Mouse (Mus musculus) olfactory bulb, adult 2 months (tissue): ENCODE results near the gene Tppp3. TPM values are rescaled to one million over a fixed set of nuclear protein-coding genes. Genes with fewer than 3 reads are reported as not detected.

Source experiments
- H3K27ac ChIP-seq: fragments of 200-500 bp; 2 replicates; pipeline ENCODE4 v1.5.1; 2012; ENCODE audit warnings: low read depth, low read length; ENCODE audit not compliant: insufficient read depth
- H3K4me1 ChIP-seq: fragments of 200-500 bp; 2 replicates; pipeline ENCODE4 v1.6.1; 2012; ENCODE audit warnings: low read length; ENCODE audit not compliant: control insufficient read depth, insufficient read depth
- H3K4me3 ChIP-seq: fragments of 200-500 bp; 2 replicates; pipeline ENCODE4 v1.5.1; 2012; ENCODE audit warnings: mild to moderate bottlenecking, low read depth, low read length, moderate library complexity; ENCODE audit not compliant: insufficient read depth
- CTCF ChIP-seq: fragments of 200-500 bp; IDR thresholded peaks from 2 replicates; pipeline ENCODE4 v1.5.1; 2012; ENCODE audit warnings: low read depth, mild to moderate bottlenecking, low read length, moderate library complexity; ENCODE audit not compliant: insufficient read depth
- POLR2A ChIP-seq: fragments of 200-500 bp; IDR thresholded peaks from 2 replicates; pipeline ENCODE4 v1.6.1; 2012; ENCODE audit warnings: mild to moderate bottlenecking, low read depth, low read length, moderate library complexity; ENCODE audit not compliant: insufficient read depth
- WGBS: fragments of 180-500 bp; shearing (Covaris S2); methylation state at CpG from one replicate; pipeline ENCODE4 v1.1.7; 2018; 5-methylcytosine and 5-hydroxymethylcytosine counted together
- polyA plus RNA-seq: library from polyadenylated mRNA; stranded (reverse); fragments of >200 nt; gene quantifications from 2 replicates; pipeline ENCODE4 v1.2.4, GENCODE M21; 2012; ENCODE audit warnings: low replicate concordance; ENCODE audit not compliant: missing spikeins, insufficient read depth, insufficient read length

The Tppp3 gene
- polyA plus RNA-seq, 1 experiment: not detected

DNA sequence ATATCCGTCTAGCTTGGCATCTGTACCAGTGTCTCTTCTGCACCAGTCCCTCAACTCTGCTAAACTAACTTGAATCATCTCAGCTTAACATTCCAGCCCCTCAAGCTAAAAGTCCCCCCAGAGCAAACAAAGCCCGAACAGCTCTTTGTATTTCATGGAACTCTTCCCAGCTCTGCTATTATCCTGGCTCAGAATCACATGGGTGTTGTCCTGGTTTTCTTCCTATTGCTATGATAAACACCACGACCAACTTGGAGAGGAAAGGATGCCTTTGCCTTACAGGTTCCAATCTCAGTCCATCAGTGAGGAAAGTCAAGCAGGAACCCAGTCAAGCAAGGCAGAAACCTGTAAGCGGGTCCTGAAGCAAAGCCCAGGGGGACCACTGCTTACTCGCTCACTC is 37.8 kb downstream of the Tppp3 start:
- H3K27ac ChIP-seq: no peak overlapping the region
- WGBS: 53% methylated on average over 5 of the region's 5 CpGs
- TF ChIP-seq POLR2A (no peak), CTCF (no peak)

DNA sequence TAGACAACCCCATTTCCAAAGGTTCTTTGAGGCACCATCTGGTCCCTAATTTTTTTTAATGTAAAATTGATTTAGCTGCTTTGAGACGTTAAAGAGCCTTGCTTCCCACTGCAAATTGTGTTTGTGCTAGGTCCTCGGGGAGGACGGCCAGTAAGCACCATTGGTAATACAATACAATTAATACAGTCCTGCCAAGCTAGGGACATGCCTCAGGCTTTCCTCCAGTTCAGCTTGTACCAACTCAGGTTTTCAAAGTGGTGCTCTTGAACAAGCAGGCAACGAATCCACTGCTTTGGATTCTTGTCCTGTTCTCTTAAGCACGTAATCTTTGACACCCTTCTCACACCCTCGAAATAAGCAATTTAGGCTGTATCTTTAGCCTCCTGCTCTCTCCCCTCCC is 38.3 kb downstream of the Tppp3 start:
- Histone ChIP-seq H3K27ac (no peak overlapping the region), H3K4me3 (no peak overlapping the region), H3K4me1 (0 out of 2 replicates have a peak, but pooled peaks cover 3% of the 10 kb centered on the region)
- TF ChIP-seq POLR2A (no peak), CTCF (no peak)
- WGBS: 48% methylated on average over 6 of the region's 6 CpGs

More for the DNA sequence above, 37.8 kb downstream of the Tppp3 start:
- Histone ChIP-seq H3K4me3 (no peak overlapping the region), H3K4me1 (0 out of 2 replicates have a peak, but pooled peaks cover 3% of the 10 kb centered on the region)

DNA sequence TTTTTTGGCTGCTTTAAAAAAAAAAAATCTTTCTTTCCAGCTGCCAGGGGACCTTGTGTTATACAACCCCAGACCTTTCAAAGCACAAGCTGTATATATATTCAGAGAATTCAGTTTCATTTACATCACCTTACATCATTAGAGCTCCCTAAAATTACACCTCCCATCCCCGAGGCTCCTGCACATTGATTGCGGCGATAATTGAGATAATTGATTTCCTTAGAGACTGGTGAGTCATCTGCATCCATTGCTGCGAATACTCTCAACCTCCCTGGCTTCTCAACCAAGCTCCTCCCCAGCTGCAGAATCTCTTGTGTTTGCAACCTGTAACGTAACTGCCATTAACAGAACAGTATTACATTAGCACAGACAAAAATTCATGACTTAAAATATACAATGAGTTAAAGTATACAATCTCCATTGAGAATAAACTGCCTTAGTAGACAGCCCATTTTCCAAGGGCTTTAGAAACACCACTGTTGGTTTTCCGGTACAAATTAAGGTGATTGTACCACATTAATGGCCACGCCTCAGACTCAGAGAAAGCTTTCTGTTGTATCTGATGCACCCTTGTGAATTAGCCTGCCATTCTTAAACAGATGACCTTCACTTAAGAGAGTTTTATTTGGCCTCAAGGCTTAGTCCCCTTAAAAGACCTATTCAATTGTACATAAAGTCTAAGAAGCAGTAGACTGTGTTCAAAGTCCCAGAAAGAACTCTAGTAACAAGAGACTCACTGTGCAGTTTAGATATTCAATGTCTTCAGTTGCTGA is 39.4 kb downstream of the Tppp3 start:
- no peak overlapping the region for H3K27ac ChIP-seq
- 0 out of 2 replicates have a peak, but pooled peaks cover 3% of the 10 kb centered on the region for H3K4me1 ChIP-seq
- 44% methylated on average over 7 of the region's 7 CpGs for WGBS
- TF ChIP-seq CTCF (no peak), POLR2A (no peak)
- no peak overlapping the region for H3K4me3 ChIP-seq

DNA sequence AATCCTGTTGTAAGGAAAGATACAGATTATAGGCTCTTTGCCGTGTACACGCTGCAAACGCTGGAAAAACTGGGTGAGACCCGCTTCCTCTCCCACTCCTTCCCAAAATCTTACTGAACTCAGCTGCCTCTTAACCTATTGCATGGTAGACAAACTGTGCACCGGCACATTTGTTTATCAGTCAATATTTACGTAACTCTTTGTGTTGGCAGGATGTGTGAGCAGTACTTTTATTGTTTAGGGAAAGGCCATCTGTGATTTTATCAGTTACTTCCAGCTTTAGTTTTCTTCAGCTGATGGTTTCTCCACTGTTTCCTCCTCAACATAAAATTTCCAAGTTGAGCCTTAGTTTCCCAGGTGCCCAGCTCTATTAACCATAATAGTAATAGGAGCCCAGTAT is 44.4 kb downstream of the Tppp3 start:
- no peak overlapping the region for H3K27ac ChIP-seq
- H3K4me3 ChIP-seq: no peak overlapping the region
- WGBS: 82% methylated on average over 6 of the region's 6 CpGs
- no peak for TF ChIP-seq CTCF
- TF ChIP-seq POLR2A: no peak
- no peaks in the 10 kb centered on the region for H3K4me1 ChIP-seq

- Histone ChIP-seq H3K4me1 (no peaks in the 10 kb centered on the region), H3K4me3 (no peak overlapping the region), H3K27ac (no peak overlapping the region)
- WGBS: 94% methylated on average over 1 of the region's 1 CpGs
- TF ChIP-seq POLR2A: no peak
- no peak for TF ChIP-seq CTCF
Measured at GRCm38 (mm10) chr8:105422006-105422405, 49.3 kb downstream of the Tppp3 start.

DNA sequence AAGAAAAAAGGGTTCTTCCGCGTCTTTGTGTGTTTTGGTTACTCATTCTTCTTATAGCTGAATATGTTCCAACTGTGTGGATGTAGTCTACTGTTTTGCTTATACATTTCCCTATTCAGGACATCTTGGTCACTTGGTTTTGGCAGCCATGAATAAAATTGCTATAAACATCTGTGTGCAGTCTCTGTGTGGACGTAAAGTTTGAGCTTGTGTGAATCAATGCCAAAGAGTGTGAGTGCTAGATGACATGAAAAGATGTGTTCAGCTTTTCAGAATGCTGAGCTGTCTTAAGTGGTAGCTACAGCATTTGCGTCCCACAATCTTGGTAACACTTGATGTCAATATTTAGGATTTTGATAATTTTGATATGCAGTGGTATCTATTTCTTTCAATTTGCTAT is 51.5 kb downstream of the Tppp3 start:
- no peak overlapping the region for H3K4me3 ChIP-seq

DNA sequence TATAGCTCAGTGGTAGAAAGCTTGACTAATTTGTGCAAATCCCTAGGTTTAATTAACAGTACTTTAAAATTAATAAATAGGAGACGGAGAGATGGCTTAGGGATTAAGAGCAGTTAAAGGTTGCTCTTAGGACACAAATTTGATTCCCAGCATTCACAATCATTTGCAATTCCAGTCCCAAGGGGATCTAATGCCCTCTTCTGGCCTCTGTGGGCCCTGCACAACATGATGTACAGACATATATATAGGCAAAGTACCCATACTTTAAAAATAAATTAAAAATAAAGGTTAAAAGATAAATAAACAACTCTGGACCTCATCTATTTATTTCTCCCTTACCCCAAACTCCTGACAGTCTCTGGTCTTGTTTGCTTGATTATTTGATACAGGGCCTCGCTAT is 52.3 kb downstream of the Tppp3 start:
- no peaks in the 10 kb centered on the region for H3K4me1 ChIP-seq
- H3K4me3 ChIP-seq: no peak overlapping the region
- no peak overlapping the region for H3K27ac ChIP-seq
- 92% methylated on average over 2 of the region's 2 CpGs for WGBS
- TF ChIP-seq POLR2A: no peak
- no peak for TF ChIP-seq CTCF

More for the DNA sequence above, 51.5 kb downstream of the Tppp3 start:
- WGBS: 96% methylated on average over 4 of the region's 4 CpGs
- Histone ChIP-seq H3K27ac (no peak overlapping the region), H3K4me1 (no peaks in the 10 kb centered on the region)
- TF ChIP-seq POLR2A: no peak
- TF ChIP-seq CTCF: no peak

Other genes with a start within 250 kb of the Tppp3 start
- gene D230025D16Rik, start 246.4 kb downstream of the Tppp3 start, polyA plus RNA-seq: not detected in 2 replicates
- not detected in 2 replicates for gene B3gnt9, start 216.4 kb downstream of the Tppp3 start, polyA plus RNA-seq
- not detected in 2 replicates for gene Tradd, start 206.9 kb downstream of the Tppp3 start, polyA plus RNA-seq
- gene Fbxl8, start 206.9 kb downstream of the Tppp3 start, polyA plus RNA-seq: not detected in 2 replicates
- not detected in 2 replicates for gene Hsf4, start 201.7 kb downstream of the Tppp3 start, polyA plus RNA-seq
- not detected in 2 replicates for gene Nol3, start 195.4 kb downstream of the Tppp3 start, polyA plus RNA-seq
- gene 4931428F04Rik, start 181.7 kb downstream of the Tppp3 start, polyA plus RNA-seq: not detected in 2 replicates
- not detected in 2 replicates for gene Exoc3l, start 175.4 kb downstream of the Tppp3 start, polyA plus RNA-seq
- gene E2f4, start 173.9 kb downstream of the Tppp3 start, polyA plus RNA-seq: not detected in 2 replicates
- gene Elmo3, start 165.9 kb downstream of the Tppp3 start, polyA plus RNA-seq: not detected in 2 replicates
- not detected in 2 replicates for gene Lrrc29, start 145.2 kb downstream of the Tppp3 start, polyA plus RNA-seq
- not detected in 2 replicates for gene Tmem208, start 145.2 kb downstream of the Tppp3 start, polyA plus RNA-seq
- gene Fhod1, start 123.6 kb downstream of the Tppp3 start, polyA plus RNA-seq: not detected in 2 replicates
- gene Slc9a5, start 122.7 kb downstream of the Tppp3 start, polyA plus RNA-seq: not detected in 2 replicates
- gene Plekhg4, start 98.3 kb downstream of the Tppp3 start, polyA plus RNA-seq: not detected in 2 replicates
- not detected in 2 replicates for gene Kctd19, start 58.0 kb downstream of the Tppp3 start, polyA plus RNA-seq
- not detected in 2 replicates for gene Lrrc36, start 58.0 kb downstream of the Tppp3 start, polyA plus RNA-seq
- gene Zdhhc1, start 25.4 kb upstream of the Tppp3 start, polyA plus RNA-seq: not detected in 2 replicates
- gene Hsd11b2, start 47.2 kb upstream of the Tppp3 start, polyA plus RNA-seq: not detected in 2 replicates
- not detected in 2 replicates for gene Atp6v0d1, start 94.5 kb upstream of the Tppp3 start, polyA plus RNA-seq
- gene Ripor1, start 133.7 kb upstream of the Tppp3 start, polyA plus RNA-seq: not detected in 2 replicates
- 898 TPM in 1 of 2 replicates, not detected in the other for gene Ctcf, start 165.0 kb upstream of the Tppp3 start, polyA plus RNA-seq
- gene Agrp, start 165.9 kb upstream of the Tppp3 start, polyA plus RNA-seq: not detected in 2 replicates
- 218 TPM in 1 of 2 replicates, not detected in the other for gene Carmil2, start 214.7 kb upstream of the Tppp3 start, polyA plus RNA-seq
- not detected in 2 replicates for gene Acd, start 229.6 kb upstream of the Tppp3 start, polyA plus RNA-seq
- not detected in 2 replicates for gene Pard6a, start 229.6 kb upstream of the Tppp3 start, polyA plus RNA-seq
- not detected in 2 replicates for gene 4933405L10Rik, start 236.1 kb upstream of the Tppp3 start, polyA plus RNA-seq
- not detected in 2 replicates for gene Enkd1, start 236.7 kb upstream of the Tppp3 start, polyA plus RNA-seq